Mouse (Mus musculus): ENCODE measurements around the gene Amot.

DNA sequence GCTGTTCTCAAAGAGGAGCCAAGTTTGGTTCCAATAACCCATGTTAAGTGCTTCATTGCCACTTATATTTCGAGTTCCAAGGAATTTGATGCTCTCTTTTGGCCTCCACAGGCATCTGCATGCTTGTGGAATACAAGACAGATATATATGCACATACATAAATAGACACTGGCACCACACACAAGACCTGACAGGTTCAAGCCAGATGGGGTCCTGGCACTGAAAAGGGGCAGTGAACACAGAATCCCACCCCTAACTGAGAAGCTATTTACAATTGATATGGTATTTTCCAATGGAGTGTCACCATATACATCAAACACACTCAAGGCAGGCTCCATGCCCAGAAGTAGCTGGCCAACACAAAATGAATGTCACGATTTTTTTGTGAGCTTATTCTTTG, 81.0 kb downstream of the Amot start:
- TF ChIP-seq POLR2A (IDR thresholded peaks at IDR 0.05; ENCODE audit: borderline replicate concordance, low read depth, low read length) = no peak
- no peak for TF ChIP-seq CTCF (IDR thresholded peaks at IDR 0.05; ENCODE audit: low read depth, low read length)
